Mouse (Mus musculus): ENCODE data around the gene Fstl3. TPM values are rescaled to one million over a fixed set of nuclear protein-coding genes. Genes with fewer than 3 reads are reported as not detected.

Gene Fstl3
- total RNA-seq, 2 experiments from 2014 or later = 2.8 to 3.4 TPM

Other genes starting within 250 kb of the Fstl3 start
- 1 to 10 TPM; 2.4 to 3.1 TPM for gene Plpp2, start 243.5 kb upstream of the Fstl3 start, total RNA-seq (2021)
- 10 to 100 TPM in 1 of 2 experiments, 1 to 10 TPM in 1; 9.2 to 12.4 TPM for gene Mier2, start 222.1 kb upstream of the Fstl3 start, total RNA-seq (2021)
- gene Theg, start 189.9 kb upstream of the Fstl3 start, total RNA-seq (2021) = not detected
- not detected for gene C2cd4c, start 163.2 kb upstream of the Fstl3 start, total RNA-seq (2021)
- 1 to 10 TPM; 3.5 to 4.0 TPM for gene Shc2, start 139.4 kb upstream of the Fstl3 start, total RNA-seq (2021)
- gene Odf3l2, start 131.5 kb upstream of the Fstl3 start, total RNA-seq (2021) = not detected
- gene Madcam1, start 112.7 kb upstream of the Fstl3 start, total RNA-seq (2021) = under 1 TPM in 1 of 2 experiments, not detected in 1; 0.37 TPM
- 10 to 100 TPM; 21.7 to 23.0 TPM for gene Tpgs1, start 107.9 kb upstream of the Fstl3 start, total RNA-seq (2021)
- gene Cdc34, start 95.1 kb upstream of the Fstl3 start, total RNA-seq (2021) = 100 to 1,000 TPM; 158 to 159 TPM
- gene Gzmm, start 88.3 kb upstream of the Fstl3 start, total RNA-seq (2021) = 1 to 10 TPM; 4.5 to 5.4 TPM
- gene Bsg, start 72.8 kb upstream of the Fstl3 start, total RNA-seq (2021) = 1,000 to 10,000 TPM; 1,285 to 1,330 TPM
- gene Hcn2, start 60.6 kb upstream of the Fstl3 start, total RNA-seq (2021) = 10 to 100 TPM; 35.7 to 38.7 TPM
- gene Polrmt, start 30.7 kb upstream of the Fstl3 start, total RNA-seq (2021) = 10 to 100 TPM; 45.3 to 46.8 TPM
- not detected for gene Fgf22, start 22.2 kb upstream of the Fstl3 start, total RNA-seq (2021)
- gene Rnf126, start 10.3 kb upstream of the Fstl3 start, total RNA-seq (2021) = 10 to 100 TPM; 25.9 to 26.7 TPM
- gene Prss57, start 13.7 kb downstream of the Fstl3 start, total RNA-seq (2021) = under 1 TPM in 1 of 2 experiments, not detected in 1; 0.51 TPM
- gene Palm, start 16.3 kb downstream of the Fstl3 start, total RNA-seq (2021) = 10 to 100 TPM; 71.8 to 86.5 TPM
- under 1 TPM; 0.26 to 0.54 TPM for gene Misp, start 43.7 kb downstream of the Fstl3 start, total RNA-seq (2021)
- 10 to 100 TPM; 82.2 TPM for gene Ptbp1, start 77.2 kb downstream of the Fstl3 start, total RNA-seq (2021)
- gene Prtn3, start 97.2 kb downstream of the Fstl3 start, total RNA-seq (2021) = under 1 TPM in 1 of 2 experiments, not detected in 1; 0.29 TPM
- under 1 TPM; 0.20 to 0.29 TPM for gene Plppr3, start 97.4 kb downstream of the Fstl3 start, total RNA-seq (2021)
- not detected for gene Elane, start 109.0 kb downstream of the Fstl3 start, total RNA-seq (2021)
- gene Cfd, start 113.6 kb downstream of the Fstl3 start, total RNA-seq (2021) = 10 to 100 TPM; 14.2 to 77.3 TPM
- 10 to 100 TPM; 48.3 to 51.5 TPM for gene Med16, start 131.7 kb downstream of the Fstl3 start, total RNA-seq (2021)
- not detected for gene Gm26602, start 133.6 kb downstream of the Fstl3 start, total RNA-seq (2021)
- gene Kiss1r, start 139.7 kb downstream of the Fstl3 start, total RNA-seq (2021) = under 1 TPM; 0.41 to 0.43 TPM
- gene R3hdm4, start 143.9 kb downstream of the Fstl3 start, total RNA-seq (2021) = 10 to 100 TPM; 81.8 to 93.4 TPM
- gene Arid3a, start 149.8 kb downstream of the Fstl3 start, total RNA-seq (2021) = 1 to 10 TPM; 2.2 to 2.6 TPM
- gene Wdr18, start 182.9 kb downstream of the Fstl3 start, total RNA-seq (2021) = 10 to 100 TPM; 21.7 to 24.0 TPM
- under 1 TPM; 0.10 to 0.19 TPM for gene Grin3b, start 193.4 kb downstream of the Fstl3 start, total RNA-seq (2021)
- gene Tmem259, start 207.1 kb downstream of the Fstl3 start, total RNA-seq (2021) = 100 to 1,000 TPM; 124 to 125 TPM
- 10 to 100 TPM; 36.2 to 45.9 TPM for gene Cnn2, start 211.3 kb downstream of the Fstl3 start, total RNA-seq (2021)
- 1 to 10 TPM; 7.0 to 8.5 TPM for gene Abca7, start 219.2 kb downstream of the Fstl3 start, total RNA-seq (2021)
- 10 to 100 TPM in 1 of 2 experiments, 1 to 10 TPM in 1; 4.9 to 11.3 TPM for gene Arhgap45, start 239.4 kb downstream of the Fstl3 start, total RNA-seq (2021)